Mouse (Mus musculus): ENCODE results near the gene Pnpla5.

DNA sequence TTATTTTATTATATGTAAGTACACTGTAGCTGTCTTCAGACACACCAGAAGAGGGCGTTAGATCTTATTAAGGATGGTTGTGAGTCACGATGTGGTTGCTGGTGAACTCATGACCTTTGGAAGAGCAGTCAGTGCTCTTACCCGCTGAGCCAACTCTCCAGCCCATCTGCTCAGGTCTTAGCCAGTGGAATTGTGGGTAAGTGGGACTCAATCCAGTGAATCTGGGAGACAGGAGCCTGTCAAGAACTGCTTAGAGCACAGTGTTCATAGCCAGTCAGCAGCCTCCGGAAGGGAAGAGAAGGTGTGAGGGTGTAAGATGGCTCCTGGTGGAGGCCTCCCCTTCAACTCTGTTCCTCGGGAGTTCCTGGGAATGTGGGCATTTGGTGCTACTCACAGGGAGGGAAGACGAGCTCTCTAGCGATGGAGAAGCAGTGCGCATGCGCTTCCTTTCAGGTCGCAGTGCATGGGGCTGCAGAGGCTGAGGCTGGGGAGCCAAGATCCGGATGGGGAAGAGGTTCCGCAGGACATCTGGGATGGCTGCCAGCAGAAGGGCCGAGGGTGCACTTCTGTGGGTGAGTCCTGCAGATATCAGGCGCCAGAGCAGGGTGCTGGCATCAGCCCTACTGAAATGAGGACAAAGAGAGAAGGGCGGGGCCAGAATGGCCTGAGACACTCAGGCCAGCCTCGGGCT lies 8.3 kb upstream of the Pnpla5 start:
- TF ChIP-seq GATA1 (IDR thresholded peaks at IDR 0.05; ENCODE audit: low read length) (no peak), TAL1 (IDR thresholded peaks at IDR 0.05; ENCODE audit: low read length) (no peak)
